Mouse (Mus musculus) kidney, postnatal 36 days (tissue): ENCODE measurements around the gene Ramp3.

Source experiments
- DNase-seq, 2 experiments: peaks; one replicate each; pipeline ENCODE4 v3.0.0; 2021 to 2022; ENCODE audit warnings: mixed read lengths in 2 of 2

Ramp3 gene

DNA sequence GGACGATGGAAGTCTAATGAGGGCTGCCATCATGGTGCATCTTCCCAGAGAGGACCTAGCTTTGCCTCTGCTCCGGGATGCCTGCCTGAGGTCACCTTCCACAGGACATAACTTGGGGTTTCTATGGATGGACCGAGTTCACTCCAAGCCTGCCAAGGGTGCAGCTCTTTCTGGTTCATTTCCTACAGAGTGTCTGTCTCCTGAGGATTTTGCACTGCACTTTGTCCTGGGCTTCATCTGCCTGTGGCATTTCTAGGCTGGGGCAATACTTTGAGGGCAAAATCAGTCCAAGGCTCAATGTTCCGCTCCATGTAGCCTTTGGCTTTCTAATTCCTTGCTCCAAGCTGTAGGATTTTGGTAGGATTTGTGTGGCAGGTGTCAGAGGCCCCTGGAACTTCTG, 12.5 kb downstream of the Ramp3 start:
- peak; percentile 70 to 78 for DNase-seq

DNA sequence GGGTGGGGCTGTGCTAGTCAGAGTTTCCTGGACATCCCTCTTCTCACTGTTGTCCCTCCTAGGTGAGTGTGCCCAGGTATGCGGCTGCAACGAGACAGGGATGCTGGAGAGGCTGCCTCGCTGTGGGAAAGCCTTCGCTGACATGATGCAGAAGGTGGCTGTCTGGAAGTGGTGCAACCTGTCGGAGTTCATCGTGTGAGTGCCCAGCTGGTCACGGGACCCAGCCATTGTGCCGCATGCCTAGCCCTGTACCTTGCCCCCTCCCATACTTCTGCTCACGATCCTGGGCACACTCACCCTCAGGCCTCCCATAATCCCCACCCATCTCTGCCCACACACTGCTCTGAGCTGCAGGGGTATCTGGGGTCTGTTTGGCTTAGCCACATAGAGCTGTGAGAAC, 16.4 kb downstream of the Ramp3 start:
- peak in 1 of 2 experiments; percentile 55 for DNase-seq

DNA sequence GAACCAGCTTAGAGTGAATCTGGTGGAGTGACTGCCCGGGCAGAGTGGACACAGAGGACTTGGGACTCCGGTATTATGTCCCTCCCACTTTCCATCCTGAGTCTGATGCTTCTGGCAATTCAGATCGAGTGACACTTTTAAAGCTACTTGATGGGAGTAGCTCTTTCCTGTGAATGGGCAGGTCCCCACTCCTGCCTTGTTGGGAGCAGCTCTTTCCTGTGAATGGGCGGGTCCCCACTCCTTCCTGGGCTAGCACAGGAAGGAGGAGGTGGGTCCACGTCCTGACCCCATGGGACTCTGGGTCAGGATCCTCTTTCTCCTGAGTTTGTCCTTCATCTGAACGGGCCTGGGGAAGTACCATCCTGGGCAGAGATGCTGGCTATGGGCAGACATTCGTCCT, 17.1 kb downstream of the Ramp3 start:
- DNase-seq: peak; percentile 60 to 82

DNA sequence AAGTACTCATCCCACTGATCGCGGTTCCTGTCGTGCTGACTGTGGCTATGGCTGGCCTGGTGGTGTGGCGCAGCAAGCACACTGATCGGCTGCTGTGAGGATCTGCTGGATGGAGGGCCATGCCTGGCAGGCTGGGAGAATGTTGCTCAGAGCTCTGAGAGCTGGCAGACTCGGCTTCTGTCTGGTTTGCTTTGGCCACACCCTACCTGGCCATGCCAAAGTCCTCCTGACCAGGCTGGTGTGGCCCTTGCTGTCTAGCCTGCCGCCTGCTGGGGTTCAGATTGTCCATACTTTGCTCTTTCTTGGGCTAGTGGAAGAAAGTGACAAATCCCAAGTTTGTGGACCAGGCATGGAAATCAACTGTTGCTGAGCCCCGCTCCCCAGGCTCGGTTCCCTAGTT, 18.3 kb downstream of the Ramp3 start:
- peak; percentile 40 to 73 for DNase-seq

DNA sequence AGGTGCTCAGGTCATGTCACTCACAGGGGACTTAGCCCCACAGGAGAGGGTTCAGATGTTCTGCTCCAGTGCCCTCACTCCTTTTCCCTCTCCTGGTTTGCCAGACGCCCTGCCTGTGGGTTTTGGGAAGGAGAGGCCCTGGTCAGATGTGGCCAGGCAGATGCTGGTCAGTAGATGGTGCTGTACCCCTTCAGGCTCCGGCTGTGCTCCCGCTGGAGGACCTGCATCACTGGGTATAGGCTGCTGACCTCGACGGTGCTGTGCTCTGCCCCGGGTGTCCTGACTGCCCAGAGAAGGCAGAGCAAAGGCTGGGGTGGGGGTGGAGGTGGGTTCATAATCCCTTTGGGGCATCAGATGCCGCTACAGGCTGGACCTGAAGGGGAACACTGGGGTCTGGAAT, 19.2 kb downstream of the Ramp3 start:
- DNase-seq: peak; percentile 57 to 73

DNA sequence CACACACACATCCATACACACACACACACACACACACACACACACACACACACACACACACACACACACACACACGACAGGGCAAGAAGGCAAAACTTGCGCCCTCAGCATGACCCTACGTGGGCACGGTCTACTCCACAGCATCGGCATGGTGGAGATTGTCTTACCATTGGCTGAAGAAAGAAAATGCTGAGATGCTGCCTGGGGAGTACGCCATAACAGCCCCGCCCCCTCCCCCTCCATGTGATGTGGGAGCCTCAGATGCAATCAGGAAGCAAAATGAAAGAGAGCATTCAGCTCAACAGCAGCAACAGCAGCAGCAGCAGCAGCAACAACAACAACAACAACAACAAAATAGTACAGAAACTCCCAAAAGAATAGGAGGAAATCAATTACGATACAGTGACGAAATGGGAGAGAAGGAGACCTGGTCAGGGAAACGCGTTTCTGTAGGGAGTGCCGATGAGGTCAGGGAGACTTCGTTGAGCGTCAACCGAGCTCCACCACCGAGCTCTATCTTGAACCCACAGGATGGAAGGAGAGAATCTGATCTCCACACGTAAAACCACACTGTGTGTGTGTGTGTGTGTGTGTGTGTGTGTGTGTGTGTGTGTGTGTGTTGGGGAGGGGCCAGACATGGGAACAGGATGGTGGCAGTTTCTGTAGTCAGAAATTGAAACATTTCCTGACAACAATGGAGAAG, 21.5 kb downstream of the Ramp3 start:
- DNase-seq: peak; percentile 56 to 63

DNA sequence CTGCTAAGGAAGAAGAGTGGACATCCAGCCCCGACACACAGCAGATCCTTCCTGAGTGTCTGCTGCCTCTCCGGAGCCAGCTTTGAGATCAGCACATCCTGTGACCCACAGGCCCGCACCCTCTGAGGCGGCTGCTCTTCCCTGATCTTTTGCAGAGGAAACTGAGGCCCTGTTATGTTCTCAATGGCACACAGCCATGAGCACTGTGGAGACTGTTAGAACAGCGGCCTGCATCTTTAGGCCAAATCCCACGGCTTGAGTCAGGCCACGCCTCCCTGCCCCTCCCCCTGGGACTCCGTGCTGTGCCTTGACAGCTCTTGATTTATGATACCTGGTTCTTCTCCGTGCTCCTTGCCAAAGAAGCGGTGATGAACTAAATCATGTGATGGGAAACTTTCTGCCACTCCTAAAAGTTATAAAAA, 22.1 kb downstream of the Ramp3 start:
- peak; percentile 90 to 93 for DNase-seq

DNA sequence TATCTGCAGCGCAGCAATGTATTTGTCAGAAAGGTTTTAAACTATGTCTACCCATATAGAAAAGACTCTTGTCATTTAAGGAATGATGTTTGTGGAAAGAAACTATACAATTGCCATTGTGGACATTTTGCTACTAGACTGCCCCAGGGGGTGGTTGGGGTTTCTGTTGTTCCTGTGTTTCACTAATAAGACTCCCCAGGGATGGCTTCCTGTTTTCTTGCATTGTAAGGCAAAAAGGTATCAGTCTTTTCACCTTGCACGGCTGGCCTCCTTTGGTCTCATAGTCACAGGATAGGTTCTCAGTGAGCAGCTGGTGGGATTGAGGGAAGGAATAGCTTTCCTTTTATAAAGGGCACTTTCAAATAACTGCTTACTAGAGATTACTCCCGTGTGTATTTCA, 26.4 kb downstream of the Ramp3 start:
- no peak for DNase-seq

DNA sequence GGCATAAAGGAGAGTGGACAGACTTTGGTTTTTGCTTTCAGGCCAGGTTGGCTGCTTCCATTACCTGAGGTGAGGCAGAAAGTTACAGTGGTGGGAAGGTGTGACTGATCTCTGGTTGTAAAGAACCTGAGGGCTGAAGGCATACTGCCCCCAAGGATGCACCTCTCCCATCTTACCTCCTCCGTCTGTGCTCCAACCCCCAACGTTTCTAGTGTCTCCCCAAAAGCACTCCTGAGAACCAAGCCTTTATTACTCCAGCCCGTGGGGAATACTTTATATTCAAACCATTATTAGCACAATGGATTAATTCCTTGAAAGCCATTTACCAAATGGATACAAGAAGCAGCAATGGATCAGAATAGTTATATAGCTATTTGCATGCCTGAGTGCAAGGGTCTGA, 30.6 kb downstream of the Ramp3 start:
- DNase-seq: no peak

DNA sequence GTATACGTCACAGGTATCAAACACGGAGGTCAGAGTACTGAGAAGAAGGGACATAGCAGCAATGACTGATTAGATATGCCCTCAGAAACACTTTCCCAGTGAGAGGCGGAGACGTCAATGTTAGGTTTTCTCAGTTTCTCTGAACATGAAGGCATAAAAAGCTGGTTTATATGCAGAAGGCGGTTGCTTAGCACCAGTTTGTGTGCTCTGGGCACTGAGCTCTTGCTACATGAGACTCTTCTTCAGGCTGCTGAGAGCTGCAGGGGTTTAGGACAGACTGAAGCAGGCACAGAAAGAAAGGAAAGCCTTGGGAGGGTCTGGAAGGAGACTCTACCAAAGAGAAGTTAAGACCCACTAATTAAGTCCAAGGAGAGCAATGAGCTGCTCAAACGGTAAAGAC, 34.0 kb downstream of the Ramp3 start:
- DNase-seq: no peak

DNA sequence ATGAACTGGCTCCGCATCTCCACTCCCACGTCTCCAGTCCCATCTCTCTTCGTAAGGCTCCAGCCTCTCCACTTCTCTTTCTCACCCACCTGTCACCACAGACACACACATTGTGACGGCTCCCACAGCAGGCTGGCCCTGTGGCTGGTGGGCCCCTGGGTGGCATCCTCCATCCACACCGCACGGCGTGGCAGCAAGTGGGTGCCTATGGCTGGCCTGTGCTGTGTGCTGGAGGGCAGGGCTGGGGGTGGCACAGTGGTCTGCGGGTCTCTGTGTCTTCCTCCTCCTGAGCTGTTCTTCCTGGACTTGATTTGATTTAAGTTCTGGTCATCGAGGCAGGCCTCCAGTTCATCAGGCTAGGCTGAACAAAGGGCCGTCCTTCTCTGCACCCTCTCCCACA, 35.8 kb downstream of the Ramp3 start:
- no peak for DNase-seq

DNA sequence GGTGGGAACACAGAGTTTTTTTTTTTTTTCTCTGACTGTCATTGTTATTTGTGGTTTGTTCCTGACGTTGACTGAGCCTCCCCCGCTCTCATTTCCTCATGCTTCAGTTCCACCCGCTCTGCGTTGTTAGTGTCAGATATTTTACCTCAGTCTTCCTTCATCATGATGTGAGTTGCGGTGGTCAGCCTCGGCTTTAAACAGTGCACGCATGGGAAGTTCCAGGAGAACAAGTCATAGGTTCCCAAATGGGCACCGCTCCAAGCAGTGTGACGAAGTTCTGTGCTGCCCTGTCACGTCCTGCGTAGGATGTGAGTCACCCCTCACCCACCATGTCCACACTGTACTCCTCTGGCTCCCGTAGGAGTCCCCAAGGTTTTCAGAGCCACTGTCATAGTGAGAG, 36.9 kb downstream of the Ramp3 start:
- DNase-seq: peak; percentile 73

DNA sequence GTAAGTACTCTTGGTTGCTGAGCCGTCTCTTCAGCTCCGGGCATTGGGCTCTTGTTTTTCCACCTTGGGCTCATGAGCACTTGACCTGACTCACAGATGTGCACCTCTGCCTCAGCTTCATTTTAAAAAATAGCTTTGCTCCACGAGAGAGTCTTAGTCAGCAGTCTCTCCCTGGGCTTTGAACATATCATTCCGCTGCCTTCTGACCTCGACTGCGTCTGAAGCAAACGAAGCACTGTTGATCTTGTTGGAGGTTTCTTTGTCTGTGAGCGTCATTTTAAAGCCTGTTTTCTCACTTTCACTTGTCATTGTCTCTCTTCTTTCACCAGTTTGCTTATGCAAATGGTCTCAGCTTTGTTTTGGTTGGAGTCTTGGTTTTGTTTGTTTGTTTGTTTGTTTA, 38.2 kb downstream of the Ramp3 start:
- no peak for DNase-seq

DNA sequence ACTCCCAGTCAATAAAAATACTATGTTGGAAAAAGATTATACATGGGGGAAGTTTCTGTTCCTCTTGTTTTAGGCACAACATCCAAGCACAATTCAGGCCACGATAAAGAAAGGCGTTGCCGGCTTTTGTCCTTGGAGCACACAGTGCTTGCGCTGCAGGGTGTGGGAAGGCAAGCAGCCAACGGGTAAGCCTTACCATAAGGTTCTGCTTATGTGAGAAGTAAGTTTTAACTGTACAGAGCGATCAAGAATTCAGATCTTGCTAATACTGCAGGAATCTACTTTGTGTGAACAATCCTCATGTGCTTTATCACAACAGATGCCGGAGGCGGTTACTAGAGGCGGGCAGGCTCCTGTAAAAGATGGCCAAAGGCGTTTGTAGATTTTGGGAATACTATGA, 39.4 kb downstream of the Ramp3 start:
- no peak for DNase-seq

DNA sequence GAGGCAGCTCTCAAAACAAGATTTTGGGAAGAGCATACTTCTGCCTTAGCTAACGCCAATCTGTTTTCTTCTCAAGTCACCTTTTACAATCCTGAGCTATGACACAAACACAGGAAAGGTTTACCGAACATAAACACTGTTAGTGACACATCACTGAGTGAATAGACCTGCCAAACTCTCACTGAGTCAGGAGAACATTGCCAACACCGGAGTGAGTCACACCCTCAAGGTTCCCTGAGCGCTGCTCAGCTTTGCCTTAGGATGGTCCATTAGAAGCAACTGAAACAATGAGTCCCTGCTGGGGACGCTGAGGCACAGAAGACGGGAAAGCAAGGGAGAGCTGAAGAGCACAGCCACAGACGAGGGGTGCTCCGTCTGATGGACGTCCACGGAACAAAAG, 40.0 kb downstream of the Ramp3 start:
- no peak for DNase-seq

DNA sequence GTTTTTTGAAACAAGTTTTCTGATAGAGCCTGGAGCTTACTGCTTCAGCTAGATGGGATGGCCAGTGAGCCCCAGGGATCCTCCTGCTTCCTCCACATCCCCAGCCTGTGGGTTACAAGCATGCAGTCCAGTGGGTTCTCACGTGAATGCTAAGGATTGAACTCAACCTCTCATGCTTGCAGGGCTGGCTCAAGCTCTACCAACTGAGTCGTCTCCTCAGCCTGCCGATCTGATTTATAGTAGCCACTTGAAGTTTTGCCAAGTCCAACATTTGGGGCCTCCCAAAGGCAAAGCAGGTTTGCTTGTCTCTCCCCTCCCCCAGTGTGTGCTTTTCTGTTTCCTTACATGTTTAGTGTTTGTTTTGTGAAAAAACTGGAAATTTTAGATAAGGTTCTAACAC, 43.9 kb downstream of the Ramp3 start:
- no peak for DNase-seq

DNA sequence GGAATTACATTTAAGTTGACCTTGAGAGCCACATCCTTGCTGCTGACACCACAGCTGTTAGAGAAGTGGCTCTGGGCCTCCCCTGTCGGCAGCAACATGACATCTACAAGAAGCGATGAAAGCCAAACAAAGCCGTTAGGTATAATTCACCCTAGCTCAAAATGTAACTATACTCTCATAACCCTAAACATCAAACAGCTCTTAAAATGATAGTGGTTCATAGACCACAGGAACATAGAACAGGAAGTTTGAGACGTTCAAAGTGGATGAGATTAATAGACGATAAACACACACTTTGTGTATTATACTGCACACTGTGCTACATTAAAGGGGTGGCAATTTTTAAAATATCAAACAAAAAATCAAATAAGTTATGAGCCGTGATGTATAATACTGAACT, 46.5 kb downstream of the Ramp3 start:
- DNase-seq: no peak

DNA sequence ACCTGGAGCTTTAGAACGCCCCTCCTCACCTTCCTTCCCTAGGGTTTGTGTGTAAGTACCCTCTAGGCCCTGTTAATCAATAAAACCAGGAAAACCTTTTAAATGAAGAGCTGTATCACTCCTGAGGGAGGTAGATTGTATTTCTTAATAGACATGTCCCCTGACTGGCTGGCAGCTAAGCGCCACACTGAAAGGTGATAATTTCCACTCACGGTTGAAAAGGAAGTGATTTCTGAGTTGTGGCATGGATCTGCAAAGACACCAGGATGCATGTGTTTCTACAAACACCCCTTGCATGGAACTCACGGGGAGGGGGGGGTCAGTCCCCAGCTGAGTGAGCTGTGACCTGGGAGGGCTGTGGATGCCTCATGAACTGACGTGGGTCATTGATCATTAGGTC, 47.2 kb downstream of the Ramp3 start:
- DNase-seq: no peak

DNA sequence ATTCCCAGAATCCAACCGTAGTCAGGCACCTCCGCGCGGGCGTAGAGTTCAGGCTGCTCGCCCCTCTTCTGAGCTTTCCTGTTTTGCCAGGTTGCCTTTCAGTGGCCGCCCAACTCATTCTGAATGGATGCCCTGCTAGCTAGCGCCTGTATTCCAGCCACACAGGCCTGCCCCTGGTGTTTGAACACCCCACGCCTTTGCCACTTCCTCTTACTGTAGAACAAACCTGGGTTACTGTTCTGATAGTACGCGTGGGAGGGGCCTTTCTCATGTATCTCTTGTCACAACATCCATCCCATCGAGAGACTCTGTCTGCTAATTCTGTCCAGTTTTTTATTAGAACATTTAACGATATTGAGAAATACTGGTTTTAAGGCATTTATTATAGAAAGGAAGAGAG, 48.5 kb downstream of the Ramp3 start:
- no peak for DNase-seq

DNA sequence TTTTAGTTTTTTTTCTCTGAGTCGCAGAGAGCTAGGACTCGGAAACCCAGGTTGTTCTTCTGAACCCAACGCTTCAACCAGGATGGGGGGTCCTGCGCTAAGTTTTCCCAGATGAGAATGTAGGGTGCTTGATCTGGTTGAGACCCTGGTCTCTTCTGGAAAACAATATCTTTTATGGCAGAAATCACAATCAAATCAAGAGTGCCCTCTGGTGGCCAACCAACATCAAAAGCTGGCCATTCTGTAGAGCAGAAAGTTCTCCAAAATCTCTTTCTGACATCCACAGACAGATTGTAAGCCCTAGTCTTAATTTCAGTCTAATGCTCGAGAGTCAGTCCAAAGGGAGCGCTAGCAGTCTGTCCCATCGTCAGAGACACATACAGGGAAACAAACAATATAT, 50.1 kb downstream of the Ramp3 start:
- DNase-seq: no peak

DNA sequence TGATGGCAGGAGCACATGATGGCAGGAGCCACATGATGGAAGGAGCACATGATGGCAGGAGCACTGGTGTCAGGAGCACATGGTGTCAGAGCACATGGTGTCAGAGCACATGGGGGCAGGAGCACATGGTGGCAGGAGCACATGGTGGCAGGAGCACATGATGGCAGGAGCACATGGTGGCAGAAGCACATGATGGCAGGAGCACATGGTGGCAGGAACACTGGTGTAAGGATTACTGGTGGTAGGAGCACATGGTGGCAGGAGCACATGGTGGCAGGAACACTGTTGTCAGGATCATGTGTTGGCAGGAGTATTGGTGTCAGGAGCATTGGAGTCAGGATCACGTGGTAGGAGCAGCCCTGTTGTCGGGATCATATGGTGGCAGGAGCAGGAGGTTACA, 52.1 kb downstream of the Ramp3 start:
- DNase-seq: no peak

DNA sequence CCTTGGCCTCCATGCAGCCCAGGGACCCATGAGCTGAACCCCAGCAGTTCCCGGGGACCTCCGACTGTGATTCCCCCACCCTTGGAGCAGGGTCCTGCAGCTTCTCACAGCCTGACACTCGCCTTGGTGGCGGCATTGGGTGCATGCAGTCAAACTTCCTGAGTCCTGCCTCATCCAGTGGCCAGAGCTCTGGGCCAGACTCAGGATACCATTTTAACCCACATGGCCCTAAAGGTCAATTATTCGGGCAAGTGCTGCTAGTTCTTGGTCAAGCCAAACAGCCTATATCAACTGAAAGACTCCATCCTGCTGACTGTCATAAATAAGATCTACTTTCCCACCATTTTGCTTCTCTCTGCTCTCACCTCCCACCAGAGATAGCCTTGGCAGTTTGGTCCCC, 62.4 kb downstream of the Ramp3 start:
- DNase-seq: no peak

DNA sequence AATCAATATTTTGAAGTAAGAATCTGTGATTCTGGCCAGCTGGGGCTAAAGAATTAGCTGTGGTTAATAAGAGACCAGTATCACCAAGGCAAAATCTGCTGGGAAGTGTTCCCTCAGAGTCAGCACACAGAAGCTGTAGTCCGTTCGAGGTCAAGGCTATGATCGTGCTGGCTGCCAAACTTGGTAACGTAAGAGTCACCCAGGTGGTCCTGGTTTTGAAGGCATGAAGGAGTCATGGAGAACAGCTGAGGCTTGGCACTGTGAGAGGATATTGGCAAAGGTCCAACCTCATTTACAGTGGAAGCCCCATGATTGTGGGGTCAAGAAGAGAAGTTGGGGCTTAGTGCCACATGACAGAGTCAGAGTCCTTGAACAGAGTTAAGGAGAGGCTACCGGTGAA, 68.6 kb downstream of the Ramp3 start:
- DNase-seq: no peak
